Mouse (Mus musculus): ENCODE measurements around the gene Commd3. TPM values are rescaled to one million over a fixed set of nuclear protein-coding genes. Genes with fewer than 3 reads are reported as not detected.

Commd3 gene
- polyA plus RNA-seq, 1 experiment: 121 TPM

DNA sequence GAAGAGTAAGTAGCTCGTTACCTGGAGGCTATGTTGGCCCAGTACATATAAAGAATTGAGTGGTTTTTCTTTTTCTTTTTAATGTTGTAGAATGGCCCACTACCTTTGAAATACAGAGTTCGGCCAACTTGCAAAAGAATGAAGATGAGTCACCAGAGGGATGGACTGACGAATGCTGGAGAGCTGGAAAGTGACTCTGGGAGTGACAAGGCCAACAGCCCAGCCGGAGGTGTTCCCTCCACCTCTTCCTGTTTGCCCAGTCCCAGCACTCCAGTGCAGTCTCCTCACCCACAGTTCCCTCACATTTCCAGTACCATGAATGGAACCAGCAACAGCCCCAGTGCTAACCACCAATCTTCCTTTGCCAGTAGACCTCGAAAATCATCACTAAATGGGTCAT, 11.9 kb downstream of the Commd3 start:
- Histone ChIP-seq H3K36me3 (ENCODE audit: control insufficient read depth, insufficient read depth) (peaks cover 27% of the 10 kb centered on the region), H3K27me3 (ENCODE audit: control insufficient read depth, insufficient read depth, insufficient read length) (no peaks in the 10 kb centered on the region), H3K4me3 (no peak overlapping the region), H3K4me2 (ENCODE audit: low read depth) (no peak overlapping the region), H3K79me2 (ENCODE audit: control insufficient read depth, insufficient read depth) (peaks cover 17% of the 10 kb centered on the region), H3ac (ENCODE audit: control insufficient read depth, insufficient read length) (no peak overlapping the region)
- TF ChIP-seq MYOG (IDR thresholded peaks at IDR 0.05; ENCODE audit: control insufficient read depth in 1 of 3, insufficient read depth in 1 of 3, insufficient read length in 2 of 3, low read depth in 2 of 3): no peak
- TF ChIP-seq POLR2A (IDR thresholded peaks at IDR 0.05; ENCODE audit: insufficient read length, low read depth): no peak
- TF ChIP-seq SRF (IDR thresholded peaks at IDR 0.05; ENCODE audit: control insufficient read depth, insufficient read length, low read depth): no peak

DNA sequence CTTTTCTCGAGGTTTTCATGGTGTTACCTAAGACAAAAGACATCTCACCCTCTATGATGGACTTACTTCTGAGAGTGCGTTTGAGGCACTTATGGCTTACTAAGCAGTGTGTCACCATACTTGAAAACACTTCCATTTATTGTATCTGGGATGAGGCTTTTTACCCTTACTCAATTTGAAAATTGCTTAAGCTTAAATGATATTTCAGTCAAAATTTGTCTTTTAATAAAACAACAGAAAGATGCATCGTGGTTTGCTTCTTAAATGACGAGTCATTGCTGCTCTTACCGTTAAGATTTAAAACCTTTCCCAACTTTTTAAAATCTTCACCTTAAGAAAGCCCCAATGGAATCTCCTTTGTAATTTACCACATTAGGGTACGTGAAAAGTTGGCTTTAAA, 14.2 kb downstream of the Commd3 start:
- Histone ChIP-seq H3K36me3 (ENCODE audit: control insufficient read depth, insufficient read depth) (peaks cover 27% of the 10 kb centered on the region), H3K4me2 (ENCODE audit: low read depth) (no peak overlapping the region), H3K27me3 (ENCODE audit: control insufficient read depth, insufficient read depth, insufficient read length) (no peaks in the 10 kb centered on the region), H3K4me3 (no peak overlapping the region), H3K79me2 (ENCODE audit: control insufficient read depth, insufficient read depth) (no peaks in the 10 kb centered on the region), H3ac (ENCODE audit: control insufficient read depth, insufficient read length) (no peak overlapping the region)
- TF ChIP-seq SRF (IDR thresholded peaks at IDR 0.05; ENCODE audit: control insufficient read depth, insufficient read length, low read depth) (no peak), USF1 (IDR thresholded peaks at IDR 0.05; ENCODE audit: low read depth) (no peak), CEBPB (IDR thresholded peaks at IDR 0.05; ENCODE audit: insufficient read depth, poor library complexity, severe bottlenecking) (no peak), POLR2A (IDR thresholded peaks at IDR 0.05; ENCODE audit: insufficient read length, low read depth) (no peak), MAX (IDR thresholded peaks at IDR 0.05; ENCODE audit: low read depth) (no peak), REST (IDR thresholded peaks at IDR 0.05; ENCODE audit: insufficient read depth, insufficient read length) (no peak), TCF3 (IDR thresholded peaks at IDR 0.05; ENCODE audit: insufficient read length, low read depth) (no peak), TCF12 (IDR thresholded peaks at IDR 0.05; ENCODE audit: insufficient read depth, poor library complexity, severe bottlenecking) (no peak), E2F4 (IDR thresholded peaks at IDR 0.05; ENCODE audit: insufficient read depth) (no peak), POLR2AphosphoS2 (IDR thresholded peaks at IDR 0.05; ENCODE audit: insufficient read length, low read depth) (no peak), MYOD1 (IDR thresholded peaks at IDR 0.05; ENCODE audit: control insufficient read depth in 1 of 3, insufficient read length in 2 of 3, low read depth in 2 of 3) (no peak), MYOG (IDR thresholded peaks at IDR 0.05; ENCODE audit: control insufficient read depth in 1 of 3, insufficient read depth in 1 of 3, insufficient read length in 2 of 3, low read depth in 2 of 3) (no peak)

DNA sequence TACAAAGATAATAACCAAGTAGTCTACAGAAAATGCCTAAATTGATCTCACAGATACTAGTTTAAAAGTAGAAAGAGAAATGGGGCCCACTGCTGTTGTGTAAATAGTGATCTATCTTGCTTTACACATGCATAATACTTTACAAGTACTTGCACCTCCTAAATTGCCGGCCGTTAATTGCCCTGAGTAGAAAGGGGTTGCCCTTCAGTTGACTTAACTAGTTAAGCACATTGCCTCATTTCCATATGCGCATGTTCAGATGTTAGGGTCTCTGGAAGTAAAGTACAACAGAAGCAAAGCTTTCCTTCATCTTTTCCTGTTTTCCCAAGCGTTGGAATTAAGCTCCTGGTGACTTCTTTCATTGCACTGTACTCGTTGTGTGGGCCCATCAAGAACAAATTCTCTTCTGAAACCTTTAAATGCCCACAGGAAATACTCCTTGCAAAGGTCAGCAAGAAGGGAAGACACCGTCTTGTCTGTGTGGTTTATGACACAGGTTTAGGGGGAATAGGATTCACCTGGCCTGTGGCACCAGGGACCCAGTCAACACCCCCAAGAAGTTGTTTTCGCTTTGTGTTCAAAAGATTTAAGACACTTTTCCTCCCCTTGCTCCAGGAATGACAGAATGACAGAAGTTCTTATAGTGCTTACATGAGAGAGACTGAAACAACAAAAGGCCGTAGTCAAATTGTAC, 14.8 kb downstream of the Commd3 start:
- Histone ChIP-seq H3K4me3 (no peak overlapping the region), H3K27me3 (ENCODE audit: control insufficient read depth, insufficient read depth, insufficient read length) (no peaks in the 10 kb centered on the region), H3ac (ENCODE audit: control insufficient read depth, insufficient read length) (no peak overlapping the region), H3K4me2 (ENCODE audit: low read depth) (no peak overlapping the region), H3K79me2 (ENCODE audit: control insufficient read depth, insufficient read depth) (no peaks in the 10 kb centered on the region), H3K36me3 (ENCODE audit: control insufficient read depth, insufficient read depth) (peaks cover 24% of the 10 kb centered on the region)
- TF ChIP-seq MYOG (IDR thresholded peaks at IDR 0.05; ENCODE audit: control insufficient read depth in 1 of 3, insufficient read depth in 1 of 3, insufficient read length in 2 of 3, low read depth in 2 of 3): no peak
- TF ChIP-seq TCF12 (IDR thresholded peaks at IDR 0.05; ENCODE audit: insufficient read depth, poor library complexity, severe bottlenecking): no peak
- TF ChIP-seq SRF (IDR thresholded peaks at IDR 0.05; ENCODE audit: control insufficient read depth, insufficient read length, low read depth): no peak

DNA sequence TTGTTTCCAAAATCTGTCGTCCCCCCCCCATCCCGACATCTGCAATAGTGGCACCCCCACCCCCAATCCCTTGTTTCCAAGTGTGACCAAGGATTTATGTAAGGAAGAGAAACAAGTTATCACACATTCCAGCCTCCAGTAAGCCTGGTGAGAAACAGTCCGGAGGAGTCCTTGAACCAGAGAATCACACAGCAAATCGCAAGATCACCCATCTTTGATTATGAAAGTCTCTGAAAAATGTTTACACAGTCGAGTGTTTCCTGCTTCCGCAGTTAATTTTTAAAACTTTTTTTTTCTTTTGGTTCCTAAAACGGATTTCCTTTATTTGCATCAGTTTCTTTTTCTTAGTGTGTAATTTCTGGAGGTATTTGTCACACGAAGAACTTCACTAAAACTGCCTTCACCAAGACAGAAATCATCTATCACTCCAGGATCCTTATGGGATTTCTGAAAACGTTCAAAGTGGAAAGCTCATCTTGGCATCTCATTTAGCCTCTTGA, 15.5 kb downstream of the Commd3 start:
- Histone ChIP-seq H3K27me3 (ENCODE audit: control insufficient read depth, insufficient read depth, insufficient read length) (no peaks in the 10 kb centered on the region), H3K4me2 (ENCODE audit: low read depth) (no peak overlapping the region), H3K4me3 (no peak overlapping the region), H3ac (ENCODE audit: control insufficient read depth, insufficient read length) (no peak overlapping the region), H3K36me3 (ENCODE audit: control insufficient read depth, insufficient read depth) (peaks cover 20% of the 10 kb centered on the region), H3K79me2 (ENCODE audit: control insufficient read depth, insufficient read depth) (no peaks in the 10 kb centered on the region)
- no peak for TF ChIP-seq MAX (IDR thresholded peaks at IDR 0.05; ENCODE audit: low read depth)
- no peak for TF ChIP-seq USF1 (IDR thresholded peaks at IDR 0.05; ENCODE audit: low read depth)
- no peak for TF ChIP-seq MYOG (IDR thresholded peaks at IDR 0.05; ENCODE audit: control insufficient read depth in 1 of 3, insufficient read depth in 1 of 3, insufficient read length in 2 of 3, low read depth in 2 of 3)
- no peak for TF ChIP-seq POLR2A (IDR thresholded peaks at IDR 0.05; ENCODE audit: insufficient read length, low read depth)
- no peak for TF ChIP-seq TCF3 (IDR thresholded peaks at IDR 0.05; ENCODE audit: insufficient read length, low read depth)
- no peak for TF ChIP-seq CEBPB (IDR thresholded peaks at IDR 0.05; ENCODE audit: insufficient read depth, poor library complexity, severe bottlenecking)
- no peak for TF ChIP-seq REST (IDR thresholded peaks at IDR 0.05; ENCODE audit: insufficient read depth, insufficient read length)
- no peak for TF ChIP-seq MYOD1 (IDR thresholded peaks at IDR 0.05; ENCODE audit: control insufficient read depth in 1 of 3, insufficient read length in 2 of 3, low read depth in 2 of 3)
- TF ChIP-seq POLR2AphosphoS2 (IDR thresholded peaks at IDR 0.05; ENCODE audit: insufficient read length, low read depth): no peak
- TF ChIP-seq TCF12 (IDR thresholded peaks at IDR 0.05; ENCODE audit: insufficient read depth, poor library complexity, severe bottlenecking): no peak
- TF ChIP-seq E2F4 (IDR thresholded peaks at IDR 0.05; ENCODE audit: insufficient read depth): no peak
- TF ChIP-seq SRF (IDR thresholded peaks at IDR 0.05; ENCODE audit: control insufficient read depth, insufficient read length, low read depth): no peak

DNA sequence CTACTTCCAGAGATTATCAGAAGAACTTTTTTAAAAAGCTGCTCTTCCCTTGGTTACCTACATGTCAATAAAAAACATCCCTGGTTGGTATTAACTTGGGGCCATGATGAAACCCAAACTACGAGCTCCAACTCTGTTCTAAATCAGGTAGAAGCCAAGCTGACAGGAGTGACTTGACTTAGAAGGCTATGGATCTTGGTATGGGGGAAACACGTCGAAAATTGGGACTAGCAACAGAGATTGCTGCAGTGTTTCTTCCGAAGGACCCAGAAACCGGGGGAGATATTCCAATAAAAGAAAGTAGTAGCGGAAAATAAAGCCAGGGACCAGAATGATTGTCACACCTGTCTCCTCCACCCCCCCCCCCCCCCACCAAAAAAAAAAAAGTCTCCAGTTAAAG, 16.1 kb downstream of the Commd3 start:
- TF ChIP-seq POLR2A (IDR thresholded peaks at IDR 0.05; ENCODE audit: insufficient read length, low read depth) (no peak), MYOD1 (IDR thresholded peaks at IDR 0.05; ENCODE audit: control insufficient read depth in 1 of 3, insufficient read length in 2 of 3, low read depth in 2 of 3) (no peak), CEBPB (IDR thresholded peaks at IDR 0.05; ENCODE audit: insufficient read depth, poor library complexity, severe bottlenecking) (no peak), MYOG (IDR thresholded peaks at IDR 0.05; ENCODE audit: control insufficient read depth in 1 of 3, insufficient read depth in 1 of 3, insufficient read length in 2 of 3, low read depth in 2 of 3) (no peak), TCF12 (IDR thresholded peaks at IDR 0.05; ENCODE audit: insufficient read depth, poor library complexity, severe bottlenecking) (no peak), REST (IDR thresholded peaks at IDR 0.05; ENCODE audit: insufficient read depth, insufficient read length) (no peak), SRF (IDR thresholded peaks at IDR 0.05; ENCODE audit: control insufficient read depth, insufficient read length, low read depth) (no peak), E2F4 (IDR thresholded peaks at IDR 0.05; ENCODE audit: insufficient read depth) (no peak), POLR2AphosphoS2 (IDR thresholded peaks at IDR 0.05; ENCODE audit: insufficient read length, low read depth) (no peak), TCF3 (IDR thresholded peaks at IDR 0.05; ENCODE audit: insufficient read length, low read depth) (no peak)
- Histone ChIP-seq H3ac (ENCODE audit: control insufficient read depth, insufficient read length) (no peak overlapping the region), H3K36me3 (ENCODE audit: control insufficient read depth, insufficient read depth) (peaks cover 14% of the 10 kb centered on the region), H3K27me3 (ENCODE audit: control insufficient read depth, insufficient read depth, insufficient read length) (no peaks in the 10 kb centered on the region), H3K4me3 (no peak overlapping the region), H3K79me2 (ENCODE audit: control insufficient read depth, insufficient read depth) (no peaks in the 10 kb centered on the region), H3K4me2 (ENCODE audit: low read depth) (no peak overlapping the region)

All from myocyte (in vitro differentiated cells).